Mouse (Mus musculus) granulocyte monocyte progenitor cell, adult 5-6 weeks (primary cell): ENCODE measurements around the gene Lrrfip1. TPM values are rescaled to one million over a fixed set of nuclear protein-coding genes. Genes with fewer than 3 reads are reported as not detected.

ENCODE experiments used
- ATAC-seq: replicated peaks from 2 replicates; pipeline ENCODE4 v1.8.0; 2016; ENCODE audit warnings: mild to moderate bottlenecking, moderate TSS enrichment, inconsistent platforms; ENCODE audit not compliant: poor library complexity, severe bottlenecking
- total RNA-seq, 2 experiments: library from RNA; stranded (forward) in 1 of 2; stranded (reverse) in 1 of 2; fragments of 200-712, 200-1000 nt in 1 of 2; fragments of >200 nt in 1 of 2; fragmentation: Nextera tagmentation in 1 of 2; gene quantifications; 2 replicates each; pipeline ENCODE4 v1.2.3; 2014 to 2017

Gene Lrrfip1
- total RNA-seq, 2 experiments from 2014 or later: 61.3 to 131 TPM

- no peak for ATAC-seq
Measured at GRCm38 (mm10) chr1:91077980-91078379, 79.4 kb downstream of the Lrrfip1 start.

- no peak for ATAC-seq
Measured at GRCm38 (mm10) chr1:91079740-91080422, 81.3 kb downstream of the Lrrfip1 start.

- peak; percentile 95 for ATAC-seq
Measured at GRCm38 (mm10) chr1:91080423-91080749, 81.8 kb downstream of the Lrrfip1 start.

- no peak for ATAC-seq
Measured at GRCm38 (mm10) chr1:91084374-91084773, 85.8 kb downstream of the Lrrfip1 start.

- no peak for ATAC-seq
Measured at GRCm38 (mm10) chr1:91085009-91085408, 86.5 kb downstream of the Lrrfip1 start.

- ATAC-seq: no peak
Measured at GRCm38 (mm10) chr1:91085686-91086085, 87.1 kb downstream of the Lrrfip1 start.

- ATAC-seq: no peak
Measured at GRCm38 (mm10) chr1:91086325-91086724, 87.8 kb downstream of the Lrrfip1 start.

- 0 out of 2 replicates have a peak, but pooled peaks have one; percentile 13 for ATAC-seq
Measured at GRCm38 (mm10) chr1:91086748-91087147, 88.2 kb downstream of the Lrrfip1 start.

- ATAC-seq: peak; percentile 81
Measured at GRCm38 (mm10) chr1:91088027-91088426, 89.5 kb downstream of the Lrrfip1 start.

- no peak for ATAC-seq
Measured at GRCm38 (mm10) chr1:91088941-91089340, 90.4 kb downstream of the Lrrfip1 start.

GRCm38 (mm10) chr1:91090456-91090855 is 91.9 kb downstream of the Lrrfip1 start:
- ATAC-seq: no peak

- ATAC-seq: 0 out of 2 replicates have a peak, but pooled peaks have one; percentile 8
Measured at GRCm38 (mm10) chr1:91092451-91092850, 93.9 kb downstream of the Lrrfip1 start.

- ATAC-seq: peak; percentile 27; the same call in 1 of the 2 replicates
Measured at GRCm38 (mm10) chr1:91093296-91093695, 94.8 kb downstream of the Lrrfip1 start.

- ATAC-seq: no peak
Measured at GRCm38 (mm10) chr1:91094001-91094400, 95.5 kb downstream of the Lrrfip1 start.

GRCm38 (mm10) chr1:91095258-91095657 is 96.7 kb downstream of the Lrrfip1 start:
- peak; percentile 44 for ATAC-seq

GRCm38 (mm10) chr1:91095853-91096252 is 97.3 kb downstream of the Lrrfip1 start:
- no peak for ATAC-seq

- peak; percentile 57 for ATAC-seq
Measured at GRCm38 (mm10) chr1:91096490-91096889, 98.0 kb downstream of the Lrrfip1 start.

GRCm38 (mm10) chr1:91097283-91097834 is 98.8 kb downstream of the Lrrfip1 start:
- no peak for ATAC-seq

GRCm38 (mm10) chr1:91098887-91099286 is 100.3 kb downstream of the Lrrfip1 start:
- peak; percentile 75 for ATAC-seq

GRCm38 (mm10) chr1:91101709-91102440 is 103.3 kb downstream of the Lrrfip1 start:
- ATAC-seq: no peak

GRCm38 (mm10) chr1:91103366-91103983 is 104.9 kb downstream of the Lrrfip1 start:
- ATAC-seq: no peak
